In the genomic region with DNA sequence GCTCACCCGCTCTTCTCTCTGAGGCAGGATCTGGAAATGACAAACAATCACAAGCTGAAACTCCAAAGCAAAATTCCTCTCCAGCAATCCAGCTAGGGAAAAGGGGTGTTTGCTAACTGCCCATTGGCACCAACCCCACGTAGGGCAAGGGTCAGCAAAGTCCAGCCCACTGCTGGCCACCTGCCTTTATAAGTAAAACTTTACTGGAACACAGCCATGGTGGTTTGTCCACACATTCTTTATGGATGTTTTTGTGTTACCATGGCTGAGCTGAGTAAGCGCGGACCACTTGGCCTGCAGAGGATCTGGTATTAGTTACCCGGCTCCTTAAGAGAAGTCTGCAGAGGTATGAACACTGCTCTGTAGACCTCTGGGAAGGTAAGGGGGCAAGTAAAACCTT, we compare ENCODE assay signal across 8 mouse cellular contexts.
A peak's percentile ranks its signal among the peaks of the same experiment; 100 is the strongest.
DNase-seq lines count a peak whose midpoint lies in the region; ATAC-seq and TF ChIP-seq lines count a peak whose summit lies in the region.

No protein-coding gene starts in this region.

- peaks cover 6% of the 10 kb centered on the region; the same call in 1 of the 2 replicates for H3K9me3 ChIP-seq in midbrain, embryonic 10.5 days (replicated peaks)
- H3K9me3 ChIP-seq in midbrain, embryonic 13.5 days, result no peaks in the 10 kb centered on the region

- H3K4me2 ChIP-seq in midbrain, embryonic 13.5 days (replicated peaks), result no peak overlapping the region

- peaks cover 25% of the 10 kb centered on the region for H3K36me3 ChIP-seq in midbrain, embryonic 10.5 days
- H3K36me3 ChIP-seq in midbrain, embryonic 13.5 days, result peaks cover 48% of the 10 kb centered on the region
- no peaks in the 10 kb centered on the region for H3K36me3 ChIP-seq in thymus, adult 2 months (ENCODE audit: control insufficient read depth, insufficient read depth, low read length)

- no peak overlapping the region for H3K4me3 ChIP-seq in midbrain, embryonic 10.5 days
- H3K4me3 ChIP-seq in midbrain, embryonic 13.5 days (replicated peaks), result no peak overlapping the region
- H3K4me3 ChIP-seq in thymus, adult 2 months (ENCODE audit: control insufficient read depth, insufficient read depth, low read length), result no peak overlapping the region

- ATAC-seq in midbrain, embryonic 13.5 days, result no peak

- no peak for TF ChIP-seq POLR2A in thymus, adult 2 months (IDR thresholded peaks at IDR 0.05; ENCODE audit: control insufficient read depth, extremely low read depth, insufficient read depth, low read length, poor library complexity)

- no peak overlapping the region for H3K9ac ChIP-seq in midbrain, embryonic 13.5 days (replicated peaks)

- H3K27ac ChIP-seq in midbrain, embryonic 10.5 days (replicated peaks), result 0 out of 2 replicates have a peak overlapping the region, but pooled peaks have one; percentile 17
- no peak overlapping the region for H3K27ac ChIP-seq in midbrain, embryonic 13.5 days
- no peak overlapping the region for H3K27ac ChIP-seq in thymus, adult 2 months (ENCODE audit: control insufficient read depth, insufficient read depth, low read length)

- intact Hi-C loops in heart, postnatal 10 days (cut with DNase I), result no loop called here

- TF ChIP-seq CTCF in thymus, adult 2 months (IDR thresholded peaks at IDR 0.05; ENCODE audit: borderline replicate concordance, control insufficient read depth, extremely low read depth, insufficient read depth, low read length, poor library complexity), result no peak

- peaks cover 20% of the 10 kb centered on the region for H3K4me1 ChIP-seq in midbrain, embryonic 10.5 days
- H3K4me1 ChIP-seq in midbrain, embryonic 13.5 days (replicated peaks), result peaks cover 18% of the 10 kb centered on the region
- H3K4me1 ChIP-seq in thymus, adult 2 months (replicated peaks; ENCODE audit: control insufficient read depth, insufficient read depth, low read length), result peaks cover 7% of the 10 kb centered on the region; the same call in 1 of the 2 replicates

- 77% methylated on average over 5 of the region's 5 CpGs for WGBS in midbrain, embryonic 10.5 days
- WGBS in midbrain, embryonic 13.5 days, result 82% methylated on average over 5 of the region's 5 CpGs
- 93% methylated on average over 5 of the region's 5 CpGs for whole genome bisulfite sequencing in thymus, adult 2 months

- DNase-seq in heart, adult 11 months, result peak; percentile 95
- DNase-seq in heart, adult 8-10 months (ENCODE audit: low spot score), result no peak
- DNase-seq in midbrain, embryonic 10.5 days (ENCODE audit: low spot score), result no peak
- DNase-seq in heart, postnatal 10 days, result peak; percentile 69 to 71
- DNase-seq in lung, postnatal 10 days, result peak; percentile 69
- DNase-seq in thymus, adult 2 months, result no peak
- no peak for DNase-seq in spleen, postnatal 36 days (ENCODE audit: low spot score in 2 of 2)

- no peaks in the 10 kb centered on the region for H3K27me3 ChIP-seq in midbrain, embryonic 10.5 days (ENCODE audit: low read depth, poor library complexity, severe bottlenecking)
- H3K27me3 ChIP-seq in midbrain, embryonic 13.5 days, result no peaks in the 10 kb centered on the region
- H3K27me3 ChIP-seq in thymus, adult 2 months (ENCODE audit: control insufficient read depth, insufficient read depth, low read length), result no peaks in the 10 kb centered on the region

Comparison
In these comparisons a context has a peak if more than half of its experiments do, and no peak if none do; other contexts are left out.
1. DNase-seq: peak in heart, adult 11 months (single experiment), heart, postnatal 10 days (2 of 2) and lung, postnatal 10 days (single experiment); none in heart, adult 8-10 months (single experiment), midbrain, embryonic 10.5 days (single experiment), thymus, adult 2 months (single experiment) and spleen, postnatal 36 days (0 of 2).